Mouse (Mus musculus): ENCODE results near the gene Dst.

The Dst gene

GRCm38 (mm10) chr1:33927466-33927865 lies 19.4 kb downstream of the Dst start:
- DNase-seq (ENCODE audit: low read depth, low spot score): no peak

- DNase-seq (ENCODE audit: low read depth, low spot score): peak; percentile 46
Measured at GRCm38 (mm10) chr1:33931791-33932190, 23.8 kb downstream of the Dst start.

- DNase-seq (ENCODE audit: low read depth, low spot score): no peak
Measured at GRCm38 (mm10) chr1:33932196-33932595, 24.2 kb downstream of the Dst start.

- no peak for DNase-seq (ENCODE audit: low read depth, low spot score)
Measured at GRCm38 (mm10) chr1:33932845-33933499, 24.9 kb downstream of the Dst start.

- DNase-seq (ENCODE audit: low read depth, low spot score): no peak
Measured at GRCm38 (mm10) chr1:33935946-33936345, 27.9 kb downstream of the Dst start.

- no peak for DNase-seq (ENCODE audit: low read depth, low spot score)
Measured at GRCm38 (mm10) chr1:33939828-33940227, 31.8 kb downstream of the Dst start.

- no peak for DNase-seq (ENCODE audit: low read depth, low spot score)
Measured at GRCm38 (mm10) chr1:33940364-33940928, 32.4 kb downstream of the Dst start.

GRCm38 (mm10) chr1:33942638-33943037 lies 34.6 kb downstream of the Dst start:
- DNase-seq (ENCODE audit: low read depth, low spot score): no peak

GRCm38 (mm10) chr1:33943943-33944342 lies 35.9 kb downstream of the Dst start:
- peak; percentile 91 for DNase-seq (ENCODE audit: low read depth, low spot score)

- peak; percentile 93 for DNase-seq (ENCODE audit: low read depth, low spot score)
Measured at GRCm38 (mm10) chr1:33944977-33945750, 37.1 kb downstream of the Dst start.

GRCm38 (mm10) chr1:33945756-33946155 lies 37.7 kb downstream of the Dst start:
- no peak for DNase-seq (ENCODE audit: low read depth, low spot score)

- DNase-seq (ENCODE audit: low read depth, low spot score): peak; percentile 84
Measured at GRCm38 (mm10) chr1:33946601-33947395, 38.8 kb downstream of the Dst start.

- no peak for DNase-seq (ENCODE audit: low read depth, low spot score)
Measured at GRCm38 (mm10) chr1:33947838-33948237, 39.8 kb downstream of the Dst start.

- no peak for DNase-seq (ENCODE audit: low read depth, low spot score)
Measured at GRCm38 (mm10) chr1:33948511-33948910, 40.5 kb downstream of the Dst start.

GRCm38 (mm10) chr1:33955626-33956025 lies 47.6 kb downstream of the Dst start:
- no peak for DNase-seq (ENCODE audit: low read depth, low spot score)

GRCm38 (mm10) chr1:33960439-33960838 lies 52.4 kb downstream of the Dst start:
- no peak for DNase-seq (ENCODE audit: low read depth, low spot score)

GRCm38 (mm10) chr1:33964643-33965042 lies 56.6 kb downstream of the Dst start:
- peak; percentile 84 for DNase-seq (ENCODE audit: low read depth, low spot score)

- DNase-seq (ENCODE audit: low read depth, low spot score): no peak
Measured at GRCm38 (mm10) chr1:33965824-33966223, 57.8 kb downstream of the Dst start.

GRCm38 (mm10) chr1:33966328-33966727 lies 58.3 kb downstream of the Dst start:
- DNase-seq (ENCODE audit: low read depth, low spot score): peak; percentile 75

- no peak for DNase-seq (ENCODE audit: low read depth, low spot score)
Measured at GRCm38 (mm10) chr1:33967206-33967605, 59.2 kb downstream of the Dst start.

GRCm38 (mm10) chr1:33969910-33970309 lies 61.9 kb downstream of the Dst start:
- no peak for DNase-seq (ENCODE audit: low read depth, low spot score)

GRCm38 (mm10) chr1:33974401-33974800 lies 66.4 kb downstream of the Dst start:
- peak; percentile 39 for DNase-seq (ENCODE audit: low read depth, low spot score)

Measured in R1 (cell line).